Mouse (Mus musculus) stomach, embryonic 15.5 days (tissue): Measurements from ENCODE around the gene Gclm. TPM values are rescaled to one million over a fixed set of nuclear protein-coding genes. Genes with fewer than 3 reads are reported as not detected.
A peak's percentile ranks its signal among the peaks of the same experiment; 100 is the strongest.

Experiments
- ATAC-seq: fragments of 200-750 bp; cut with Nextera tagmentation; 2 replicates; pipeline ENCODE4 v1.8.0; 2017; ENCODE audit warnings: low read depth, moderate number of reproducible peaks, moderate TSS enrichment; ENCODE audit not compliant: insufficient read depth, low FRiP score
- H3K27ac ChIP-seq: fragments of 300-500 bp; sonication (generic); 2 replicates; pipeline ENCODE4 v1.5.1; 2015; ENCODE audit warnings: mild to moderate bottlenecking, inconsistent platforms
- H3K27me3 ChIP-seq: fragments of 300-500 bp; sonication (generic); replicated peaks from 2 replicates; pipeline ENCODE4 v1.6.1; 2015; ENCODE audit warnings: inconsistent platforms
- H3K36me3 ChIP-seq: fragments of 300-500 bp; sonication (generic); 2 replicates; pipeline ENCODE4 v1.6.1; 2015; ENCODE audit warnings: inconsistent platforms
- H3K4me1 ChIP-seq: fragments of 300-500 bp; sonication (generic); 2 replicates; pipeline ENCODE4 v1.6.1; 2015; ENCODE audit warnings: inconsistent platforms
- H3K4me2 ChIP-seq: fragments of 300-500 bp; sonication (generic); 2 replicates; pipeline ENCODE4 v1.6.1; 2015; ENCODE audit warnings: mild to moderate bottlenecking, inconsistent platforms
- H3K4me3 ChIP-seq: fragments of 300-500 bp; sonication (generic); replicated peaks from 2 replicates; pipeline ENCODE4 v1.5.1; 2015; ENCODE audit warnings: inconsistent platforms
- H3K9ac ChIP-seq: fragments of 300-500 bp; sonication (generic); 2 replicates; pipeline ENCODE4 v1.6.1; 2015; ENCODE audit warnings: inconsistent platforms
- H3K9me3 ChIP-seq: fragments of 300-500 bp; sonication (generic); 2 replicates; pipeline ENCODE4 v1.6.1; 2016; ENCODE audit warnings: inconsistent platforms
- WGBS: fragments of 180-500 bp; shearing (Covaris S2); methylation state at CpG from one replicate; pipeline ENCODE4 v1.1.7; 2015; 5-methylcytosine and 5-hydroxymethylcytosine counted together
- polyA plus RNA-seq: library from polyadenylated mRNA; unstranded; fragments of >200 nt; fragmentation: Nextera tagmentation; extraction: Ambion mirVana; gene quantifications from 2 replicates; pipeline ENCODE4 v1.2.1, GENCODE M21; 2015

The Gclm gene
- polyA plus RNA-seq, 1 experiment from 2014 or later, result 119 TPM

- H3K27me3 ChIP-seq, result no peaks in the 10 kb centered on the region
- peaks cover 14% of the 10 kb centered on the region for H3K4me1 ChIP-seq
- no peak overlapping the region for H3K9ac ChIP-seq
- H3K9me3 ChIP-seq, result no peaks in the 10 kb centered on the region
- H3K36me3 ChIP-seq, result no peaks in the 10 kb centered on the region
- 18% methylated on average over 5 of the region's 5 CpGs for WGBS
- ATAC-seq, result no peak
- no peak overlapping the region for H3K4me3 ChIP-seq
- H3K4me2 ChIP-seq, result no peak overlapping the region
- H3K27ac ChIP-seq, result no peak overlapping the region
These were observed 50.2 kb downstream of the Gclm start for GRCm38 (mm10) chr3:122295511-122295910.

GRCm38 (mm10) chr3:122296979-122297378, 51.6 kb downstream of the Gclm start:
- Histone ChIP-seq H3K4me3 (no peak overlapping the region), H3K9ac (no peak overlapping the region), H3K27ac (no peak overlapping the region), H3K4me2 (no peak overlapping the region), H3K4me1 (peaks cover 10% of the 10 kb centered on the region), H3K9me3 (no peaks in the 10 kb centered on the region), H3K27me3 (no peaks in the 10 kb centered on the region), H3K36me3 (no peaks in the 10 kb centered on the region)
- WGBS, result 61% methylated on average over 5 of the region's 5 CpGs
- ATAC-seq, result no peak

GRCm38 (mm10) chr3:122300983-122301919, 55.9 kb downstream of the Gclm start:
- H3K9me3 ChIP-seq, result no peaks in the 10 kb centered on the region
- WGBS, result 51% methylated on average over 9 of the region's 9 CpGs
- H3K4me2 ChIP-seq, result no peak overlapping the region
- no peaks in the 10 kb centered on the region for H3K4me1 ChIP-seq
- H3K36me3 ChIP-seq, result no peaks in the 10 kb centered on the region
- H3K27ac ChIP-seq, result no peak overlapping the region
- no peak overlapping the region for H3K4me3 ChIP-seq
- ATAC-seq, result no peak
- no peak overlapping the region for H3K9ac ChIP-seq
- no peaks in the 10 kb centered on the region for H3K27me3 ChIP-seq

- no peaks in the 10 kb centered on the region for H3K4me1 ChIP-seq
- H3K27ac ChIP-seq, result no peak overlapping the region
- no peak overlapping the region for H3K4me3 ChIP-seq
- ATAC-seq, result no peak
- WGBS, result 87% methylated on average over 4 of the region's 4 CpGs
- no peaks in the 10 kb centered on the region for H3K9me3 ChIP-seq
- H3K36me3 ChIP-seq, result no peaks in the 10 kb centered on the region
- H3K4me2 ChIP-seq, result no peak overlapping the region
- no peak overlapping the region for H3K9ac ChIP-seq
- no peaks in the 10 kb centered on the region for H3K27me3 ChIP-seq
These were observed 59.2 kb downstream of the Gclm start for GRCm38 (mm10) chr3:122304560-122304959.

GRCm38 (mm10) chr3:122307894-122308671, 62.7 kb downstream of the Gclm start:
- Histone ChIP-seq H3K27ac (no peak overlapping the region), H3K4me1 (0 out of 2 replicates have a peak, but pooled peaks cover 3% of the 10 kb centered on the region), H3K4me2 (no peak overlapping the region), H3K4me3 (no peak overlapping the region), H3K27me3 (no peaks in the 10 kb centered on the region), H3K9me3 (no peaks in the 10 kb centered on the region), H3K9ac (no peak overlapping the region), H3K36me3 (no peaks in the 10 kb centered on the region)
- no peak for ATAC-seq
- 47% methylated on average over 4 of the region's 4 CpGs for WGBS

GRCm38 (mm10) chr3:122308981-122309380, 63.6 kb downstream of the Gclm start:
- Histone ChIP-seq H3K27ac (no peak overlapping the region), H3K9ac (no peak overlapping the region), H3K27me3 (no peaks in the 10 kb centered on the region), H3K36me3 (no peaks in the 10 kb centered on the region), H3K4me2 (no peak overlapping the region), H3K4me1 (0 out of 2 replicates have a peak, but pooled peaks cover 6% of the 10 kb centered on the region), H3K4me3 (no peak overlapping the region), H3K9me3 (no peaks in the 10 kb centered on the region)
- WGBS, result 33% methylated on average over 6 of the region's 6 CpGs
- ATAC-seq, result no peak

GRCm38 (mm10) chr3:122312078-122312477, 66.7 kb downstream of the Gclm start:
- Histone ChIP-seq H3K36me3 (no peaks in the 10 kb centered on the region), H3K27ac (no peak overlapping the region), H3K4me1 (0 out of 2 replicates have a peak, but pooled peaks cover 6% of the 10 kb centered on the region), H3K9ac (no peak overlapping the region), H3K4me2 (no peak overlapping the region), H3K9me3 (no peaks in the 10 kb centered on the region), H3K4me3 (no peak overlapping the region), H3K27me3 (no peaks in the 10 kb centered on the region)
- WGBS, result 16% methylated on average over 2 of the region's 2 CpGs
- no peak for ATAC-seq

GRCm38 (mm10) chr3:122312936-122313629, 67.7 kb downstream of the Gclm start:
- no peak overlapping the region for H3K4me2 ChIP-seq
- H3K27me3 ChIP-seq, result no peaks in the 10 kb centered on the region
- no peak overlapping the region for H3K9ac ChIP-seq
- ATAC-seq, result peak; percentile 54; the same call in 1 of the 2 replicates
- WGBS, result 64% methylated on average over 10 of the region's 10 CpGs
- H3K36me3 ChIP-seq, result no peaks in the 10 kb centered on the region
- H3K9me3 ChIP-seq, result no peaks in the 10 kb centered on the region
- H3K27ac ChIP-seq, result peak overlapping the region; percentile 44
- H3K4me3 ChIP-seq, result no peak overlapping the region
- 0 out of 2 replicates have a peak, but pooled peaks cover 6% of the 10 kb centered on the region for H3K4me1 ChIP-seq

GRCm38 (mm10) chr3:122313936-122314335, 68.6 kb downstream of the Gclm start:
- peak overlapping the region; percentile 16; the same call in 1 of the 2 replicates for H3K27ac ChIP-seq
- 49% methylated on average over 7 of the region's 7 CpGs for WGBS
- no peak overlapping the region for H3K9ac ChIP-seq
- no peaks in the 10 kb centered on the region for H3K36me3 ChIP-seq
- no peaks in the 10 kb centered on the region for H3K9me3 ChIP-seq
- peak; percentile 31; the same call in 1 of the 2 replicates for ATAC-seq
- H3K4me2 ChIP-seq, result no peak overlapping the region
- H3K4me3 ChIP-seq, result no peak overlapping the region
- H3K4me1 ChIP-seq, result 0 out of 2 replicates have a peak, but pooled peaks cover 6% of the 10 kb centered on the region
- no peaks in the 10 kb centered on the region for H3K27me3 ChIP-seq

- H3K9ac ChIP-seq, result no peak overlapping the region
- H3K9me3 ChIP-seq, result no peaks in the 10 kb centered on the region
- H3K27me3 ChIP-seq, result no peaks in the 10 kb centered on the region
- H3K4me2 ChIP-seq, result peak overlapping the region; percentile 11
- no peaks in the 10 kb centered on the region for H3K36me3 ChIP-seq
- H3K4me1 ChIP-seq, result 0 out of 2 replicates have a peak, but pooled peaks cover 6% of the 10 kb centered on the region
- H3K27ac ChIP-seq, result no peak overlapping the region
- 21% methylated on average over 11 of the region's 11 CpGs for WGBS
- peak; percentile 50; the same call in 1 of the 2 replicates for ATAC-seq
- H3K4me3 ChIP-seq, result no peak overlapping the region
These were observed 71.3 kb downstream of the Gclm start for GRCm38 (mm10) chr3:122316621-122317020.

- no peak overlapping the region for H3K9ac ChIP-seq
- ATAC-seq, result no peak
- no peak overlapping the region for H3K27ac ChIP-seq
- no peak overlapping the region for H3K4me3 ChIP-seq
- no peak overlapping the region; the same call in 1 of the 2 replicates for H3K4me2 ChIP-seq
- no peaks in the 10 kb centered on the region for H3K27me3 ChIP-seq
- no peaks in the 10 kb centered on the region for H3K9me3 ChIP-seq
- 88% methylated on average over 6 of the region's 6 CpGs for WGBS
- 0 out of 2 replicates have a peak, but pooled peaks cover 8% of the 10 kb centered on the region for H3K4me1 ChIP-seq
- H3K36me3 ChIP-seq, result no peaks in the 10 kb centered on the region
These were observed 72.0 kb downstream of the Gclm start for GRCm38 (mm10) chr3:122317339-122317738.
